In the genomic region with DNA sequence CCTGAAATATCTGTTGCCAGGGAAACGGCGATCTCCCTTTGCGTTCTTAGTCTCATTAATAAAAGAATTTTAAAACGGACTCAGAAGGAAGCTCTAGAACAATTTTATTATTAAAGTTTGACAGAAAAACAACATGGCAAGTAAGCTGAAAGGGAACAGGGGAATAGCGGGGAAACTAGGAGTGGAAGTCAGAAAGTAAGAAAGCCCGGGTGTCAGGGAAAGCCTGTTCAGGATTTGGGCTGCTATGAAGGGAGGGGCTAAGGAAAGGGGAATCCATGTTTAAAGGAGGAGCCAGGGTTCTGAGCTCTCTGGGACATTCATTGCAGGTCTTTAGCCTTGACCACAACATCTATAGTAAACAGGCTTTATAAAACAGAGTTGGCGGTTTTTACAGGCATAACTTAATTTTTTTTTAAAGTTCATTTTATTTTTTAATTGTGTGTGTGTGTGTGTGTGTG, we compare ENCODE assay signal across 8 mouse cellular contexts. TPM values are rescaled to one million over a fixed set of nuclear protein-coding genes. Genes with fewer than 3 reads are reported as not detected.
DNase-seq lines count a peak whose midpoint lies in the region; ATAC-seq lines count a peak whose summit lies in the region.

No protein-coding gene starts in this region.

- peak overlapping the region; percentile 84 for H3K4me2 ChIP-seq in lung, embryonic 16.5 days (ENCODE audit: low read depth, low read length)
- H3K4me2 ChIP-seq in embryonic facial prominence, embryonic 13.5 days: peak overlapping the region; percentile 73
- H3K4me2 ChIP-seq in limb, embryonic 11.5 days (ENCODE audit: low read depth, severe bottlenecking): peak overlapping the region; percentile 51
- H3K4me2 ChIP-seq in stomach, embryonic 15.5 days: peak overlapping the region; percentile 66

- peaks cover 10% of the 10 kb centered on the region for H3K4me1 ChIP-seq in lung, embryonic 16.5 days (replicated peaks; ENCODE audit: control insufficient read depth, insufficient read depth, low read length)
- peaks cover 35% of the 10 kb centered on the region for H3K4me1 ChIP-seq in embryonic facial prominence, embryonic 13.5 days
- H3K4me1 ChIP-seq in limb, embryonic 11.5 days (ENCODE audit: control insufficient read depth, insufficient read depth, low read length): peaks cover 9% of the 10 kb centered on the region; the same call in 1 of the 2 replicates
- peaks cover 5% of the 10 kb centered on the region; the same call in 1 of the 2 replicates for H3K4me1 ChIP-seq in stomach, embryonic 15.5 days

- H3K27me3 ChIP-seq in lung, embryonic 16.5 days (ENCODE audit: control insufficient read depth, insufficient read depth, low read depth, low read length): no peaks in the 10 kb centered on the region
- no peaks in the 10 kb centered on the region for H3K27me3 ChIP-seq in embryonic facial prominence, embryonic 13.5 days
- H3K27me3 ChIP-seq in limb, embryonic 11.5 days (ENCODE audit: control insufficient read depth, insufficient read depth, low read length): no peaks in the 10 kb centered on the region
- H3K27me3 ChIP-seq in stomach, embryonic 15.5 days (replicated peaks): no peaks in the 10 kb centered on the region

- peak overlapping the region; percentile 54 for H3K4me3 ChIP-seq in lung, embryonic 16.5 days (ENCODE audit: low read length)
- H3K4me3 ChIP-seq in embryonic facial prominence, embryonic 13.5 days: peak overlapping the region; percentile 42
- H3K4me3 ChIP-seq in limb, embryonic 11.5 days (ENCODE audit: low read depth, low read length): no peak overlapping the region; the same call in 1 of the 2 replicates
- H3K4me3 ChIP-seq in stomach, embryonic 15.5 days (replicated peaks): peak overlapping the region; percentile 36

- peak overlapping the region; percentile 70 for H3K9ac ChIP-seq in lung, embryonic 16.5 days (ENCODE audit: low read length)
- H3K9ac ChIP-seq in embryonic facial prominence, embryonic 13.5 days: 0 out of 2 replicates have a peak overlapping the region, but pooled peaks have one; percentile 75
- H3K9ac ChIP-seq in limb, embryonic 11.5 days (ENCODE audit: low read length): no peak overlapping the region
- H3K9ac ChIP-seq in stomach, embryonic 15.5 days: no peak overlapping the region

- no peaks in the 10 kb centered on the region for H3K9me3 ChIP-seq in lung, embryonic 16.5 days (ENCODE audit: control insufficient read depth, low read length)
- no peaks in the 10 kb centered on the region for H3K9me3 ChIP-seq in embryonic facial prominence, embryonic 13.5 days
- H3K9me3 ChIP-seq in limb, embryonic 11.5 days (ENCODE audit: control insufficient read depth, low read length): no peaks in the 10 kb centered on the region
- no peaks in the 10 kb centered on the region for H3K9me3 ChIP-seq in stomach, embryonic 15.5 days

- ATAC-seq in lung, embryonic 16.5 days (ENCODE audit: low read depth): peak; percentile 47
- no peak for ATAC-seq in embryonic facial prominence, embryonic 13.5 days (ENCODE audit: insufficient number of reproducible peaks, insufficient read depth, low FRiP score, low TSS enrichment, low read depth)
- 0 out of 2 replicates have a peak, but pooled peaks have one; percentile 58 for ATAC-seq in limb, embryonic 11.5 days (ENCODE audit: insufficient number of reproducible peaks, low FRiP score, low TSS enrichment, low read depth)
- ATAC-seq in stomach, embryonic 15.5 days (ENCODE audit: insufficient read depth, low FRiP score, low read depth): no peak

- H3K36me3 ChIP-seq in lung, embryonic 16.5 days (ENCODE audit: control insufficient read depth, insufficient read depth, low read length): no peaks in the 10 kb centered on the region
- H3K36me3 ChIP-seq in embryonic facial prominence, embryonic 13.5 days: no peaks in the 10 kb centered on the region
- no peaks in the 10 kb centered on the region for H3K36me3 ChIP-seq in limb, embryonic 11.5 days (ENCODE audit: control insufficient read depth, insufficient read depth, low read length)
- H3K36me3 ChIP-seq in stomach, embryonic 15.5 days: no peaks in the 10 kb centered on the region

- 10% methylated on average over 7 of the region's 7 CpGs for WGBS in lung, embryonic 16.5 days
- WGBS in embryonic facial prominence, embryonic 13.5 days: 5% methylated on average over 7 of the region's 7 CpGs
- 3% methylated on average over 7 of the region's 7 CpGs for WGBS in limb, embryonic 11.5 days
- WGBS in stomach, embryonic 15.5 days: 12% methylated on average over 7 of the region's 7 CpGs

- H3K27ac ChIP-seq in lung, embryonic 16.5 days (ENCODE audit: low read length): peak overlapping the region; percentile 91
- H3K27ac ChIP-seq in embryonic facial prominence, embryonic 13.5 days: peak overlapping the region; percentile 97
- peak overlapping the region; percentile 98 for H3K27ac ChIP-seq in limb, embryonic 11.5 days (replicated peaks; ENCODE audit: low read depth, low read length)
- H3K27ac ChIP-seq in stomach, embryonic 15.5 days: peak overlapping the region; percentile 88

- no peak for DNase-seq in lung, postnatal 25 days (ENCODE audit: low spot score)
- DNase-seq in limb, embryonic 11.5 days (ENCODE audit: low spot score): peak; percentile 52
- no peak for DNase-seq in layer of hippocampus, adult 18-20 months (ENCODE audit: low spot score in 2 of 2)
- no peak for DNase-seq in cerebellum, adult 9-10 months
- DNase-seq in urinary bladder, postnatal 14 days (ENCODE audit: low spot score): no peak

RNA-seq across cellular contexts. Expression of a gene that starts 45.9 kb away (rescaled TPM):
- 9.8 and 10.8 TPM in 2 replicates for polyA plus RNA-seq in lung, embryonic 16.5 days (2015; fragmentation: Nextera tagmentation; extraction: Ambion mirVana)
- polyA plus RNA-seq in embryonic facial prominence, embryonic 13.5 days (2015; fragmentation: Nextera tagmentation; extraction: Ambion mirVana): 55.9 and 56.5 TPM in 2 replicates
- 62.7 and 65.3 TPM in 2 replicates for polyA plus RNA-seq in limb, embryonic 11.5 days (2014; fragmentation: Nextera tagmentation; extraction: Ambion mirVana)
- polyA plus RNA-seq in stomach, embryonic 15.5 days (2015; fragmentation: Nextera tagmentation; extraction: Ambion mirVana): 27.2 and 29.2 TPM in 2 replicates
- 10 to 100 TPM; 23.1 to 25.4 TPM for total RNA-seq in layer of hippocampus, adult 18-20 months (2021)

Comparison
In these comparisons a context has a peak if more than half of its experiments do, and no peak if none do; other contexts are left out.
1. ATAC-seq: peak in lung, embryonic 16.5 days (single experiment) and limb, embryonic 11.5 days (single experiment); none in embryonic facial prominence, embryonic 13.5 days (single experiment) and stomach, embryonic 15.5 days (single experiment).
2. H3K9ac ChIP-seq: peak in lung, embryonic 16.5 days (single experiment) and embryonic facial prominence, embryonic 13.5 days (single experiment); none in limb, embryonic 11.5 days (single experiment) and stomach, embryonic 15.5 days (single experiment).
3. Peak in every context shown above with its lines, with median percentiles within 50 percentile points of each other: H3K27ac ChIP-seq and H3K4me2 ChIP-seq.